Mouse (Mus musculus): Measurements from ENCODE around the gene Adcy9.

Gene Adcy9

GRCm38 (mm10) chr16:4320856-4321255 is 99.4 kb downstream of the Adcy9 start:
- DNase-seq (ENCODE audit: low spot score in 2 of 2): no peak

GRCm38 (mm10) chr16:4318001-4318526 is 102.2 kb downstream of the Adcy9 start:
- DNase-seq (ENCODE audit: low spot score in 2 of 2): no peak

- peak; percentile 73 to 78 for DNase-seq (ENCODE audit: low spot score in 2 of 2)
Observed at GRCm38 (mm10) chr16:4316094-4316474, 104.2 kb downstream of the Adcy9 start.

- DNase-seq (ENCODE audit: low spot score in 2 of 2): no peak
Observed at GRCm38 (mm10) chr16:4315352-4316093, 104.8 kb downstream of the Adcy9 start.

GRCm38 (mm10) chr16:4314891-4315290 is 105.4 kb downstream of the Adcy9 start:
- DNase-seq (ENCODE audit: low spot score in 2 of 2): no peak

- no peak for DNase-seq (ENCODE audit: low spot score in 2 of 2)
Observed at GRCm38 (mm10) chr16:4312018-4312417, 108.3 kb downstream of the Adcy9 start.

- no peak for DNase-seq (ENCODE audit: low spot score in 2 of 2)
Observed at GRCm38 (mm10) chr16:4311608-4312007, 108.7 kb downstream of the Adcy9 start.

GRCm38 (mm10) chr16:4307795-4308194 is 112.5 kb downstream of the Adcy9 start:
- no peak for DNase-seq (ENCODE audit: low spot score in 2 of 2)

- DNase-seq (ENCODE audit: low spot score in 2 of 2): peak in 1 of 2 experiments; percentile 11
Observed at GRCm38 (mm10) chr16:4304176-4304922, 115.9 kb downstream of the Adcy9 start.

- DNase-seq (ENCODE audit: low spot score in 2 of 2): no peak
Observed at GRCm38 (mm10) chr16:4303554-4303953, 116.7 kb downstream of the Adcy9 start.

- no peak for DNase-seq (ENCODE audit: low spot score in 2 of 2)
Observed at GRCm38 (mm10) chr16:4300280-4300679, 120.0 kb downstream of the Adcy9 start.

GRCm38 (mm10) chr16:4293259-4293658 is 127.0 kb downstream of the Adcy9 start:
- DNase-seq (ENCODE audit: low spot score in 2 of 2): no peak

- no peak for DNase-seq (ENCODE audit: low spot score in 2 of 2)
Observed at GRCm38 (mm10) chr16:4289507-4289906, 130.8 kb downstream of the Adcy9 start.

GRCm38 (mm10) chr16:4286593-4286992 is 133.7 kb downstream of the Adcy9 start:
- no peak for DNase-seq (ENCODE audit: low spot score in 2 of 2)

GRCm38 (mm10) chr16:4285257-4285656 is 135.0 kb downstream of the Adcy9 start:
- DNase-seq (ENCODE audit: low spot score in 2 of 2): peak in 1 of 2 experiments; percentile 14

GRCm38 (mm10) chr16:4283267-4283851 is 136.9 kb downstream of the Adcy9 start:
- DNase-seq (ENCODE audit: low spot score in 2 of 2): no peak

GRCm38 (mm10) chr16:4281470-4281869 is 138.8 kb downstream of the Adcy9 start:
- DNase-seq (ENCODE audit: low spot score in 2 of 2): no peak

- no peak for DNase-seq (ENCODE audit: low spot score in 2 of 2)
Observed at GRCm38 (mm10) chr16:4280949-4281348, 139.3 kb downstream of the Adcy9 start.

GRCm38 (mm10) chr16:4279601-4280000 is 140.7 kb downstream of the Adcy9 start:
- no peak for DNase-seq (ENCODE audit: low spot score in 2 of 2)

- no peak for DNase-seq (ENCODE audit: low spot score in 2 of 2)
Observed at GRCm38 (mm10) chr16:4276621-4277020, 143.7 kb downstream of the Adcy9 start.

- no peak for DNase-seq (ENCODE audit: low spot score in 2 of 2)
Observed at GRCm38 (mm10) chr16:4276151-4276550, 144.1 kb downstream of the Adcy9 start.

GRCm38 (mm10) chr16:4273702-4274476 is 146.4 kb downstream of the Adcy9 start:
- DNase-seq (ENCODE audit: low spot score in 2 of 2): no peak
